Mouse (Mus musculus) right cerebral cortex, postnatal 25 days (tissue): ENCODE measurements around the gene Wbp1.
"Not testable (repeated sequence)": the region's sequence is repeated elsewhere in the genome, so short reads cannot be mapped to it uniquely, and the experiment has no call there.

Experiments used
- DNase-seq: peaks from one replicate; pipeline ENCODE4 v3.0.0; 2022

Gene Wbp1

GRCm38 (mm10) chr6:83120930-83121862 is at the start of gene Wbp1:
Gene Wbp1, minus strand, starts transcription at chr6:83121559.
- DNase-seq, result peak; percentile 95

GRCm38 (mm10) chr6:83171063-83171462 is 49.7 kb upstream of the Wbp1 start:
- no peak for DNase-seq

- DNase-seq, result no peak
These were observed 48.5 kb upstream of the Wbp1 start for GRCm38 (mm10) chr6:83169872-83170271.

- no peak for DNase-seq
These were observed 44.9 kb upstream of the Wbp1 start for GRCm38 (mm10) chr6:83166243-83166630.

- peak; percentile 92 for DNase-seq
These were observed 44.4 kb upstream of the Wbp1 start, which contains the start of gene Dctn1 for GRCm38 (mm10) chr6:83165607-83166242. Gene Dctn1, plus strand, starts transcription at chr6:83165920.

- no peak for DNase-seq
These were observed 43.8 kb upstream of the Wbp1 start for GRCm38 (mm10) chr6:83165026-83165606.

GRCm38 (mm10) chr6:83162701-83163100 is 41.3 kb upstream of the Wbp1 start:
- no peak for DNase-seq

- DNase-seq, result no peak
These were observed 40.7 kb upstream of the Wbp1 start for GRCm38 (mm10) chr6:83161921-83162641.

GRCm38 (mm10) chr6:83161442-83161841 is 40.1 kb upstream of the Wbp1 start:
- DNase-seq, result no peak

- not testable (repeated sequence) for DNase-seq
These were observed 38.1 kb upstream of the Wbp1 start for GRCm38 (mm10) chr6:83159456-83159855.

GRCm38 (mm10) chr6:83156259-83156684 is 34.9 kb upstream of the Wbp1 start, which contains the start of the genes Wdr54 and 1700003E16Rik:
Gene Wdr54, minus strand, starts transcription at chr6:83156397.
Gene 1700003E16Rik, plus strand, starts transcription at chr6:83156404.
- DNase-seq, result peak; percentile 88

GRCm38 (mm10) chr6:83155552-83156238 is 34.3 kb upstream of the Wbp1 start:
- no peak for DNase-seq

- DNase-seq, result no peak
These were observed 32.1 kb upstream of the Wbp1 start for GRCm38 (mm10) chr6:83153485-83153884.

- no peak for DNase-seq
These were observed 31.7 kb upstream of the Wbp1 start for GRCm38 (mm10) chr6:83153038-83153437.

GRCm38 (mm10) chr6:83151721-83152120 is 30.4 kb upstream of the Wbp1 start:
- no peak for DNase-seq

- no peak for DNase-seq
These were observed 25.9 kb upstream of the Wbp1 start for GRCm38 (mm10) chr6:83147280-83147679.

- no peak for DNase-seq
These were observed 24.4 kb upstream of the Wbp1 start for GRCm38 (mm10) chr6:83145805-83146204.

GRCm38 (mm10) chr6:83145209-83145608 is 23.9 kb upstream of the Wbp1 start:
- no peak for DNase-seq

- no peak for DNase-seq
These were observed 21.5 kb upstream of the Wbp1 start for GRCm38 (mm10) chr6:83142886-83143285.

GRCm38 (mm10) chr6:83142211-83142731 is 20.9 kb upstream of the Wbp1 start:
- DNase-seq, result peak; percentile 76

GRCm38 (mm10) chr6:83141636-83142035 is 20.3 kb upstream of the Wbp1 start:
- no peak for DNase-seq

- DNase-seq, result no peak
These were observed 18.7 kb upstream of the Wbp1 start for GRCm38 (mm10) chr6:83140044-83140443.
